Mouse (Mus musculus) heart, embryonic 11.5 days (tissue): ENCODE measurements around the gene Dhtkd1. TPM values are rescaled to one million over a fixed set of nuclear protein-coding genes. Genes with fewer than 3 reads are reported as not detected.
"Not testable (repeated sequence)": the region's sequence is repeated elsewhere in the genome, so short reads cannot be mapped to it uniquely, and the experiment has no call there.

Experiments
- ATAC-seq: fragments of 200-750 bp; cut with Nextera tagmentation; replicated peaks from 2 replicates; pipeline ENCODE4 v1.8.0; 2017; ENCODE audit warnings: moderate library complexity; ENCODE audit not compliant: insufficient number of reproducible peaks, low FRiP score, low TSS enrichment
- H3K27ac ChIP-seq: fragments of 300-500 bp; sonication (generic); 2 replicates; pipeline ENCODE4 v1.5.1; 2014; ENCODE audit warnings: mild to moderate bottlenecking, low read depth, low read length
- H3K27me3 ChIP-seq: fragments of 300-500 bp; sonication (generic); 2 replicates; pipeline ENCODE4 v1.6.1; 2014; ENCODE audit warnings: mild to moderate bottlenecking, low read length, mixed read lengths; ENCODE audit not compliant: control insufficient read depth, insufficient read depth
- H3K36me3 ChIP-seq: fragments of 300-500 bp; sonication (generic); 2 replicates; pipeline ENCODE4 v1.6.1; 2014; ENCODE audit warnings: mild to moderate bottlenecking, low read length, moderate library complexity, mixed read lengths; ENCODE audit not compliant: control insufficient read depth, insufficient read depth
- H3K4me1 ChIP-seq: fragments of 300-500 bp; sonication (generic); 2 replicates; pipeline ENCODE4 v1.6.1; 2014; ENCODE audit warnings: low read length; ENCODE audit not compliant: control insufficient read depth, insufficient read depth
- H3K4me2 ChIP-seq: fragments of 300-500 bp; sonication (generic); 2 replicates; pipeline ENCODE4 v1.6.1; 2014; ENCODE audit warnings: mild to moderate bottlenecking, moderate library complexity
- H3K4me3 ChIP-seq: fragments of 300-500 bp; sonication (generic); 2 replicates; pipeline ENCODE4 v1.5.1; 2014; ENCODE audit warnings: low read depth, low read length
- H3K9ac ChIP-seq: fragments of 300-500 bp; sonication (generic); 2 replicates; pipeline ENCODE4 v1.6.1; 2014; ENCODE audit warnings: mild to moderate bottlenecking, low read depth, low read length, moderate library complexity
- H3K9me3 ChIP-seq: fragments of 300-500 bp; sonication (generic); replicated peaks from 2 replicates; pipeline ENCODE4 v1.6.1; 2016; ENCODE audit warnings: low read length; ENCODE audit not compliant: control insufficient read depth
- WGBS: fragments of 180-500 bp; shearing (Covaris S2); extraction: QIAGEN DNeasy Blood & Tissue Kit; methylation state at CpG from one replicate; pipeline ENCODE4 v1.1.7; 2014; ENCODE audit not compliant: insufficient replicate concordance; 5-methylcytosine and 5-hydroxymethylcytosine counted together
- polyA plus RNA-seq: library from polyadenylated mRNA; unstranded; fragments of >200 nt; fragmentation: Nextera tagmentation; extraction: Ambion mirVana; gene quantifications from 2 replicates; pipeline ENCODE4 v1.2.1, GENCODE M21; 2014

Gene Dhtkd1
- polyA plus RNA-seq, 1 experiment from 2014 or later = 1.9 TPM

DNA sequence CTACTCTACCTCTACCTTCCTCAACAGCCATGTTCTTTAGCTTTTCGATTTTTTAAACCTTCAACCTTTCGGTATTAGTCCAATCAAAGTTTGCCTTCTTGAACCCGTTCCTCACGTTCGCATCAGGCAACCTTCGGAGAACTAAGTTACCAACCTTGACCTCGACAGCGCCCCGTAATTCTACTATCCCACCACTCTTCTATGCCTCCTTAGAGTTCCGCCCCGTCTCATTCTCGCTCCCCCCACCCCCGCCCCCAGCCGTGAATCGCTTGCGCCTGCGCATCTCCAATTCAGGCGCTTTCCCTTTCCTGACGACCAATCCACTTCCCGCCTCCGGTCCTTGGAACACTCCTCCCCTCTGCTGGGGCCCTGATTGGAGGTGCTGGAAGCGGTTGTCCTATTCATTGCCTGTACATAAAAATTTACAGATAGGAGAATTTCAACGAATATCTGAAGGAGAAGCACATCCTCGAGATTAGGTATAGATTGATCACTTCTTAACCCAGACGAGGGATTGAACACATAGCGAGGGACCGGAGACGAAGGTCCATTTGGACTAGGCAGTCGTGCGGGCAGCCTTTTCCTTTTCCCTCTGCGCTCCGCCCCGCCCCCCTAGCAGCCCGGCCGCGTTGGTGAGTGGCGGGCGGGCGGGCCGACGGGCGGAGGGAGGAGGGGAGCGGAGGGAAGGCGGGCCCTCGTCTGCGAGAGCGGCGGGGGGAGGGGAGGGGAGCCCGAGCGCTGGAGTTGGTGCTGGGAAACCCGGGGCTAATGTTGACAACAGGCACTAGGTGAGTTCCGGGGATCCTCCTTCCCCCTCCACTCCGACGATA, 8.4 kb upstream of the Dhtkd1 start, which contains the start of gene Upf2:
TSS of gene Upf2 (plus strand) at position 704 of the 830 bp plus-strand sequence.
- Histone ChIP-seq H3K9ac (peak within 1 kb of the TSS; percentile 90), H3K4me3 (peak within 1 kb of the TSS; percentile 98), H3K4me1 (peaks cover 4% of the 10 kb centered on the region; the same call in 1 of the 2 replicates), H3K27ac (peak within 1 kb of the TSS; percentile 90), H3K4me2 (peak within 1 kb of the TSS; percentile 88), H3K27me3 (no peaks in the 10 kb centered on the region), H3K36me3 (no peaks in the 10 kb centered on the region), H3K9me3 (no peaks in the 10 kb centered on the region)
- ATAC-seq = peak; percentile 96
- WGBS = under 1% methylated on average over 43 of the region's 54 CpGs

GRCm38 (mm10) chr2:5950305-5950704, 7.7 kb upstream of the Dhtkd1 start:
- Histone ChIP-seq H3K27me3 (no peaks in the 10 kb centered on the region), H3K4me3 (peak overlapping the region; percentile 98), H3K4me1 (peaks cover 4% of the 10 kb centered on the region; the same call in 1 of the 2 replicates), H3K27ac (peak overlapping the region; percentile 82), H3K4me2 (peak overlapping the region; percentile 88), H3K9ac (peak overlapping the region; percentile 90), H3K36me3 (no peaks in the 10 kb centered on the region), H3K9me3 (no peaks in the 10 kb centered on the region)
- no peak for ATAC-seq
- 9% methylated on average over 6 of the region's 6 CpGs for WGBS

DNA sequence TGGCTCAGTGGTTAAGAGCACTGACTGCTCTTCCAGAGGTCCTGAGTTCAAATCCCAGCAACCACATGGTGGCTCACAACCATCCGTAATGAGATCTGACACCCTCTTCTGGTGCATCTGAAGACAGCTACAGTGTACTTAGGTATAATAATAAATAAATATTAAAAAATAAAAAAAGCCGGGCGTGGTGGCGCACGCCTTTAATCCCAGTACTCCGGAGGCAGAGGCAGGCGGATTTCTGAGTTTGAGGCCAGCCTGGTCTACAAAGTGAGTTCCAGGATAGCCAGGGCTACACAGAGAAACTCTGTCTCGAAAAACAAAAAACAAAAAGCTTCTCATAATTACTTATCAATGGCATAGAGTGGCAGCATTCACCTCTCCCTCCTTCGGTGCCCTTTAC, 7.2 kb upstream of the Dhtkd1 start:
- not testable (repeated sequence) for H3K9me3 ChIP-seq, H3K9ac ChIP-seq, ATAC-seq

DNA sequence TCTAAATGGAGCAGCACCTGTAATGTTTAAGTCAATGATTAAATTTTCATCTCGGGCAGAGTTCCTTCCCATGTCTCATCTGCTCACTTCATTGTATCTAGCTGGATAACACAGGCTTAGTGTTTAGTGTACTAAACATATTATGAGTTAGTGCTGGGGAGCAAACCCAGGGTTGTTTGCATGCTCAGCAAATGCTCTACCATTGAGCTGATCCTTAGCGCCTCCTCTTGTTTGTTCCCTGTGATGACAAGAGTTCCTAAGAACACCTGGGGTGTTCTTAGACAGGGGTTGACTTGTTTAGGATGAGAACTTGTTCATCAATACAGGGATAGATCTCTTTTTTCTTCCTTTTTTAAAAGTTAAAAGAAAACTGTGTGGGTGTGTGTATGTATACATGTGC, 6.4 kb upstream of the Dhtkd1 start:
- WGBS = 94% methylated on average over 2 of the region's 2 CpGs
- Histone ChIP-seq H3K9ac (no peak overlapping the region), H3K4me3 (no peak overlapping the region), H3K4me1 (peaks cover 4% of the 10 kb centered on the region; the same call in 1 of the 2 replicates), H3K9me3 (no peaks in the 10 kb centered on the region), H3K36me3 (no peaks in the 10 kb centered on the region), H3K27me3 (no peaks in the 10 kb centered on the region), H3K4me2 (no peak overlapping the region), H3K27ac (no peak overlapping the region)
- ATAC-seq = no peak

More for the DNA sequence above, 7.2 kb upstream of the Dhtkd1 start:
- not testable (repeated sequence) for H3K27ac ChIP-seq, H3K27me3 ChIP-seq, H3K4me1 ChIP-seq, H3K36me3 ChIP-seq
- 91% methylated on average over 9 of the region's 9 CpGs for WGBS
- Histone ChIP-seq H3K4me2 (peak overlapping the region; percentile 88), H3K4me3 (peak overlapping the region; percentile 98)

GRCm38 (mm10) chr2:5946876-5947275, 4.3 kb upstream of the Dhtkd1 start:
- H3K27me3 ChIP-seq = no peaks in the 10 kb centered on the region
- H3K4me1 ChIP-seq = no peaks in the 10 kb centered on the region; the same call in 1 of the 2 replicates
- H3K9me3 ChIP-seq = no peaks in the 10 kb centered on the region
- WGBS = 81% methylated on average over 3 of the region's 3 CpGs
- no peak overlapping the region for H3K4me3 ChIP-seq
- H3K27ac ChIP-seq = no peak overlapping the region
- no peak for ATAC-seq
- no peaks in the 10 kb centered on the region for H3K36me3 ChIP-seq
- H3K9ac ChIP-seq = no peak overlapping the region
- no peak overlapping the region for H3K4me2 ChIP-seq

GRCm38 (mm10) chr2:5945629-5946028, 3.0 kb upstream of the Dhtkd1 start:
- WGBS = 70% methylated on average over 1 of the region's 1 CpGs
- Histone ChIP-seq H3K4me2 (no peak overlapping the region), H3K4me3 (no peak overlapping the region), H3K9me3 (no peaks in the 10 kb centered on the region), H3K27me3 (no peaks in the 10 kb centered on the region), H3K9ac (no peak overlapping the region), H3K27ac (no peak overlapping the region), H3K36me3 (no peaks in the 10 kb centered on the region), H3K4me1 (no peaks in the 10 kb centered on the region; the same call in 1 of the 2 replicates)
- ATAC-seq = no peak

DNA sequence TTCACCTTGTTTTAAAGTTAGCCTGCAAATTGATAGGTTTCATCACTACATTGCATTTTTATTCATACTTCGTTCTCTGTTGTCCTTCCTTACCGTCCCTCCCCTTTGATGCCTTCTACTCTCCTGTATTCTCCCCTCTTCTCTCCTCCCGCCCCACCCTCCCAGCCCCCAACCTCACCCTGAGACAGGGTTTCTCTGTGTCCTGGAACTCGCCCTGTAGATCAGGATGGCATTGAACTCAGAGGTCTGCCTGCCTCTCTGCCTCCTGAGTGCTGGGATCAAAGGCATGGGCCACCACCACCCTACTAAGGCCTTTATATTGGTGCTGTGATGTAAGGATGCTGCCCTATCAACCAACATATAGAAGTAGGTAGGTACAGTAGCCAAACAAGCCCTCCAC, 479 bp upstream of the Dhtkd1 start:
- no peaks in the 10 kb centered on the region for H3K27me3 ChIP-seq
- ATAC-seq = no peak
- WGBS = 34% methylated on average over 4 of the region's 4 CpGs
- H3K27ac ChIP-seq = no peak overlapping the region
- H3K9ac ChIP-seq = peak overlapping the region; percentile 79; the same call in 1 of the 2 replicates
- H3K4me3 ChIP-seq = peak overlapping the region; percentile 63
- peak overlapping the region; percentile 96 for H3K4me2 ChIP-seq
- no peaks in the 10 kb centered on the region; the same call in 1 of the 2 replicates for H3K4me1 ChIP-seq
- no peaks in the 10 kb centered on the region for H3K9me3 ChIP-seq
- no peaks in the 10 kb centered on the region for H3K36me3 ChIP-seq

- no peaks in the 10 kb centered on the region; the same call in 1 of the 2 replicates for H3K4me1 ChIP-seq
- H3K9ac ChIP-seq = peak overlapping the region; percentile 79
- H3K4me3 ChIP-seq = peak overlapping the region; percentile 63
- no peaks in the 10 kb centered on the region for H3K36me3 ChIP-seq
- 55% methylated on average over 11 of the region's 11 CpGs for WGBS
- no peaks in the 10 kb centered on the region for H3K9me3 ChIP-seq
- no peak overlapping the region for H3K27ac ChIP-seq
- H3K27me3 ChIP-seq = no peaks in the 10 kb centered on the region
- ATAC-seq = 0 out of 2 replicates have a peak, but pooled peaks have one; percentile 14
- peak overlapping the region; percentile 96 for H3K4me2 ChIP-seq
Observed at GRCm38 (mm10) chr2:5941861-5942415, 654 bp downstream of the Dhtkd1 start.
